Mouse (Mus musculus): ENCODE measurements around the gene Crtc2.
A peak's percentile ranks its signal among the peaks of the same experiment; 100 is the strongest.
"Not testable (repeated sequence)": the region's sequence is repeated elsewhere in the genome, so short reads cannot be mapped to it uniquely, and the experiment has no call there.

Gene Crtc2

DNA sequence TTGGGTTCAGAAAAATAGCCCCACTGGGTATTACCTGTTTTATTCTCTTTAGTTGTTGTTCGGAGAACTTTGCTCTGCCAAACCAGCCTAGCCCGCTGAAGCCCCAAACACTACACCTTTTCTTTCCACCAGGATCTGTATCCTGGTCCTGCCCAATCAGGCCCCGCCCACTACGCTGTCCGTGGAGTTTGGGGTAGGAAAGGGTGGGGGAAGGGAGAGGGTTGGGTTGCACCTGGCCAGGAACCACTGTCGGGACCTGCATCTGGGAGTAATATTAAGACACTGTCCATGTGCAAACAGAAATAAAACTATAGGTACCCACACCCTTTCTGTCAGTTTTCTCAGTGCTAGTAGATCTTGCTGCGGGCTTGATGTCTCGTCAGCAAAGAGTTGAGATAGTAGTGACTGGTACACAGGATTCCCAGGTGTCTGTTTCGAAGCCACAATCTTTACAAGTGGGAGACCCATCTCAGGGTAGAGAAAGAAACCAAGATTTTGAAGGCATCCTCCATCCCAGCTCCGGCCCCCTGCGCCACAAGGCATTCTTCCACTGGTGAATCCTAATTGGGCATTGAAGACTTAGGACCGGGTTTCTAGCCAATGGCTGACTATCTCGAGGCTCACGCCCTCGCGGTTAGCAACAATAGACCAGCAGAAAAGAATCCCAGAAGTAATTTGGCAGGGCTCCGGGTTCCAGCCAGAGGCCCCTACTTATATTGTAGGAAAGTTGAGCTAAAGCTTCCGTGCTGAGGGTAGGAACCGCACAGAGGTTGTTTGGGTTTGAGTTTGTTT, 10.8 kb upstream of the Crtc2 start, which contains the start of gene Creb3l4:
TSS of gene Creb3l4 (minus strand) at position 529 of the 792 bp plus-strand sequence.
- DNase-seq, result peak; percentile 68 to 77

DNA sequence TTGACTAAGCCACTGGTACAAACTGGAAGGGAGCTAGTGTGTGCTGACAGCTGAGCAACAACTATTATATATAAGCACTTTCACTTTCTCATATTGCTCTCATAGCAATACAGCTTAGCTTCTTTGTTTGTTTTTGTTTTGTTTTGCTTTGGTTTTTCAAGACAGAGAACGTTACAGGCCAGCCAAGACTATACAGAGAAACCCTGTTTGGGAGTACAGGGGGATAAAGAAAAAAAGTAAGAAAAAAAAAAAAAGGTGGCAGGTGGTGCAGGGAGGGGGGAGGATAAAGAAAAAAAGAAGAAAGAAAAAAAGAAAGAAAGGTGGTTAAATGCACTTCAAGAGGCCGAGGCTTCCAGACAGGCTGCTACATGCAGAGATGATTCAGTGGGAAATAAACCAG, 8.6 kb upstream of the Crtc2 start:
- no peak for DNase-seq

DNA sequence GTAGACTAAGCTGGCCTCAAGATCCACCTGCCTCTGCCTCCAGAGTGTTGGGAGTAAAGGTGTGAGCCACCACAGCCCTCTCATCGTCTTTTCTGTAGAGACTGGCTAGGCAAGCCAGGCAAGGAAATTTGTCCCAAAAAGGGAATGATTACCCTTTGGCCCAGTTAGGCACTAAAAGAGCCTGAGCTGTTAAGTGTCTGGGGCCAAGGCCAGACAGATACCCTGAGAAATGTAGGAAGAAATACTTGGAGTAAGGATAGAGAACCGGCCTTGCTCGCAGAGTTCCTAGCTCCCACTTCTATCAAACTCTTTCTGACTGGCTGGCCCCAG, 6.4 kb upstream of the Crtc2 start:
- DNase-seq, result no peak

DNA sequence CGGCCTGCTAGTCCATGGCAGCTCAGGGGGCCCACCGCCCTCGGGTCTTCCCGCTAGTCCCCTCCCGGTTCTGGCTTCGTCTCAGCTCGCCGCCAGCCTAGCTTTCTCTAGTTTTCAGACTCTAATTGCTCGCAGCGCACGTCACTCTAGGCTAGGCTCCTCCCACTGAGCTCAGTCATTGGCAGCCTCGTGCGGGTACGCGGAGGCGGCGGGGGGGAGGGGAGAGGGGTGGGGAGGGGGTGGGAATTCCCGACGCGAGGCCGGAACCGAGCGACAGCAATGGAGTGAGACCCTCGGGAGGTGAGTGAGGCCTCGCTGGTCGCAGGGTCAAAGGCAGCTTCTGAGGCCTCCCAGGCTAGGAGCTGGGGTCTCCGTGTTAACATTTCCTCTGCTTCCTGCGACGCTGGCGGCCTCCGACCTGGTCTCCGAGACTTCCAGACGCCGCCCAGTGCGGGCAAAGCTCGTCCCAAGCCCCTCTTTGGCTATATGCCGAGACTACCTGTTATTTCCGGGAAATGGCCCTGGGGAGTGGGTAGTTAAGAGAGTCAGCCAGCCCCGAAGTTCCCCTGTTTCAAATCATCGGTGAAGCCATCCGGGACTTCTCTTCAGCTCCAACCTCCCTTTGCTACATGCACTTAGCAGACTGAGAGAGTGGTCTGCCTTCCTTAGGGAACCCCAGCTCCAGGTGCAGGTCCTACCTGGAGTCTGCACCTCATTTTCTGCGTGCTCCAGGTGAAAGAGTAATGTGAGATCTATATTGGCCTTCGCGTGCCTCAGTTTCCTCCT, 5.8 kb upstream of the Crtc2 start, which contains the start of gene Slc39a1:
TSS of gene Slc39a1 (plus strand) at position 213 of the 786 bp plus-strand sequence.
- peak; percentile 95 to 97 for DNase-seq

DNA sequence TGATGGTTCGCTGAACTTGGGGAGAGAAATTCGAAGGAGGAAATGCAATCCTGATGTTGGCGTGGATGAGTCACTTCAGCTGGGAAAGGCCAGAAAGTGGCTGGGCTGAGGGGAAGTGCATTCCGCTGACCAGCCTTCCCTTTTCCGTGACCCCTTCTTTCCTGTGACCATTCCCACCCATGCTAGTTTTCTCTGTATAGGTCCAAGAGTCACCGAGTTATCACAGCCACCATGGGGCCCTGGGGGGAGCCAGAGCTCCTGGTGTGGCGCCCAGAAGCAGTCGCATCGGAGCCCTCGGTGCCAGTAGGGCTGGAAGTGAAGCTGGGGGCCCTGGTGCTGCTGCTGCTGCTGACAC, 5.2 kb upstream of the Crtc2 start:
- peak; percentile 47 to 71 for DNase-seq

DNA sequence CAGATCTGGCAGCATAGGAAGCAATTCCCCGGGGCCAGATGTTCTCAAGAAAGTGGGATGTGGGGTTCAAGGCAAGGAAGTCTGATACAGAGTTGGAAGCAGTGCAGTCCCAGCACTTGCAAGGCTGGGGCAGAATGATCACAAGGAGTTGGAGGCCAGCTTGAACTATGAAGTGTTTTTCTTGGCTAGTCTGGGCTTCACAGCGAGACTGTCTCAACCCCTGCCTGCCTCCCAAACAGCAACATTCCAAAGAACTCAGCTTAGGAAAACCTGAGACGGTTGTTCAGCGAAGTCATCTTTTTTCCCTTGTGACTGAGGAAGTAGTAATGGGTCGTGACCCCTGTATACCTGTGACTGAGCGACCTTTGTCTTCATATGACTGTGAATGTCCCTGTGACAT, 3.2 kb upstream of the Crtc2 start:
- DNase-seq, result no peak

DNA sequence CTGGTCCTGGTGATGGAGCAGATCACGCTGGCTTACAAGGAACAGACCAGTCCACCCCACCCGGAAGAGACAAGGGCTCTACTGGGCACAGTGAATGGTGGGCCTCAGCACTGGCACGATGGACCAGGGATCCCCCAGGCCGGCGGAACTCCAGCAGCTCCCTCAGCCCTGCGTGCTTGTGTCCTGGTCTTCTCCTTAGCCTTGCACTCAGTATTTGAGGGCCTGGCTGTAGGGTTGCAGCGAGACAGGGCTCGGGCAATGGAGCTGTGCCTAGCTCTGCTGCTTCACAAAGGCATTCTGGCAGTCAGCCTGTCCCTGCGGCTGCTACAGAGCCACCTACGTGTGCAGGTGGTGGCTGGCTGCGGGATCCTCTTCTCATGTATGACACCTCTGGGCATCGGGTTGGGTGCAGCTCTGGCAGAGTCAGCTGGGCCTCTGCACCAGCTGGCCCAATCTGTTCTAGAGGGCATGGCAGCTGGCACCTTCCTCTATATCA, 2.2 kb upstream of the Crtc2 start:
- DNase-seq, result not testable (repeated sequence)

- DNase-seq, result not testable (repeated sequence)
These were observed 1.3 kb upstream of the Crtc2 start for GRCm38 (mm10) chr3:90252659-90253058.

- DNase-seq, result not testable (repeated sequence)
These were observed 789 bp upstream of the Crtc2 start for GRCm38 (mm10) chr3:90253174-90253573.

GRCm38 (mm10) chr3:90254419-90255193, 643 bp downstream of the Crtc2 start:
- DNase-seq, result no peak

DNA sequence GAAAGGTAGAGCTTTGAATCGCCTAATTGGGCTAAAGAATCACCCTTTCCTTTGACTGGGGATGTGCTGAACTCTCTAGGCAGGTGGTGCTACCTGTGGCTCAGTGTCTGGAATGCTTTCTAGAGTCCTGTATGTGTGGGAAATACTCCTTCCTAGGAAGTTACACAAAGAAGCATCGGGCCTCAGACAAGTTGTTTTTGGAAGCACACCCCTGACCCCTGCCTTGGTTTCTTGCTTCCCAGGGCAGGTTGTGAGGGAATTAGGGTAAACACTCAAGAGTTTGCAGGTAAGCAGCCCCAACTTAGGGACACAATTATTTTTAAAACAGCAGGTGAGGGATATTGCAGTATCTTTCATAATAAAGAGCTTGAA, 1.2 kb downstream of the Crtc2 start:
- no peak for DNase-seq

DNA sequence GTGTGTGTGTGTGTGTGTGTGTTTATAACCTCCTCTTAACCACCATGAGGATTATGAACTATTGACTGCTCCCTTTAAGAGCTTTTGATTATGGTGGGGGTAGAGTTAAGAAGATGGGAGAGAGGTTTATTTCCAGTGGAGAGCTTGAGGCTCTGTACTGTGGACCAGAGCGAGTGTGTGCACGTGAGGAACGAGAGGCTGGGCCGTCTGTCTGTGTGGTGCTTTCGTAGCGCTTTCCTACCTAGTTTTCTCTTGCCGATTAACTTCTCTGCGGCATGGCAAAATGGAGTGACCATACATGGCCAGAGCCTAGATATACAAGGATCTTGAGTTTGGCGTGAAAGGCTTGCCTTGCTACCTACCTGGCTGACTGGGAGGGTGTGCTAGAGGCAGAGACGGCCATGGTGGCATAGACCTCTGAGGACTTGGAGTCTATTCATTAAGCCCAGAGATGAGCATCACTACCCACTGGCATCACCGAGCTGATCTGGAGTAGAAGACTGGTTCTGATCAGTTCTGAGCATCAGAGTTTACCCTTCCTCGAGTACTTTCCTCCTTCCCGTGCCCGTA, 1.9 kb downstream of the Crtc2 start:
- DNase-seq, result no peak

- no peak for DNase-seq
These were observed 3.0 kb downstream of the Crtc2 start for GRCm38 (mm10) chr3:90256731-90257530.

DNA sequence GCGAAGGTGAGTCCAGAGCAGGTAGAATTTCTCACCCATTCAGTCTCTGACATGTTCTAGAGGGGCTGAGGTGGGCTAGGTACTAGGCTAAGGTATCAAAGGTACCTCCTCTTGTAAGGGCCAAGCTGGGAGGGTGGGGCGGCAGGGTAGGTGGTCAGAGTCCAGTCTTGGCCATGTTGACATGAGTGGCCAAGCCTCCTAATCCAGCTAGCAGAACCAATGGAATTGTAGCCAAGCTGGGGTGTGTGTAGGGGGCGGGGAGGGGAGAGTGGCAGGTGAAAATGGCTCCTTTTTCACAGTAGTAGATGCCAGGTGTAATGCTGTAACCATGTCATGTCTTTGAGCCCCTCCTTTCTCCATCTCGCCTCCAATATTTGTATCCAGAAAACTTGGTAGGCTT, 4.6 kb downstream of the Crtc2 start:
- no peak for DNase-seq

GRCm38 (mm10) chr3:90263121-90263771, 9.3 kb downstream of the Crtc2 start:
- no peak for DNase-seq

DNA sequence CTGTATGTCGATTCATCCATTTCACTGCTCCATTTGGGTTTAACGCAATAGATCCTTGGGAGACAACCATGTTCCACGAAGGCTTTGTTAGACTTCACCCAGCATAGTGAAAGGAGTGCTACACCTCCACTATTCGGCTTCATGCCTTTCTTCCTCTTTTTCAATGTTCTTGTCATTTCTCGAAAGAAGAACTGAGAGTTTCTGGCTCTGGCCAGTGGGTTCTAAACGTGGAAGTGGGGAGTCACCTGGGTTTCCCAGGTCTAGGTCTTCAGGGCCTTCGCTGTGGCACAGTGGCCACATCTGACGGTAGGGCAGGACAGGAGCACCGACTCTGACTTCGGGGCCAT, 10.7 kb downstream of the Crtc2 start:
- no peak for DNase-seq

- peak; percentile 96 for DNase-seq
These were observed 11.3 kb downstream of the Crtc2 start, which contains the start of gene Dennd4b for GRCm38 (mm10) chr3:90265034-90265931. TSS of gene Dennd4b (plus strand) at chr3:90265185.

GRCm38 (mm10) chr3:90265932-90266741, 12.2 kb downstream of the Crtc2 start:
- peak in 1 of 2 experiments; percentile 29 for DNase-seq
